Mouse (Mus musculus): ENCODE results near the gene Hnrnpu. TPM values are rescaled to one million over a fixed set of nuclear protein-coding genes. Genes with fewer than 3 reads are reported as not detected.

The Hnrnpu gene
- total and polyA plus RNA-seq, 2 experiments from 2014 or later, result 161 to 177 TPM

GRCm38 (mm10) chr1:178375381-178375780 is 37.8 kb upstream of the Hnrnpu start:
- no peaks in the 10 kb centered on the region for H3K36me3 ChIP-seq (ENCODE audit: insufficient read depth, low read length)
- no peaks in the 10 kb centered on the region for H3K4me1 ChIP-seq (ENCODE audit: insufficient read depth, low read length)
- no peak overlapping the region for H3K27ac ChIP-seq (ENCODE audit: low read depth, low read length)
- H3K4me2 ChIP-seq (ENCODE audit: low read depth, low read length, poor library complexity, severe bottlenecking), result no peak overlapping the region
- DNase-seq (ENCODE audit: low spot score), result no peak
- no peaks in the 10 kb centered on the region for H3K9me3 ChIP-seq (ENCODE audit: low read length)
- TF ChIP-seq CTCF (IDR thresholded peaks at IDR 0.05), result no peak
- no peak overlapping the region for H3K4me3 ChIP-seq (ENCODE audit: low read depth, low read length)
- no peaks in the 10 kb centered on the region for H3K27me3 ChIP-seq (ENCODE audit: insufficient read depth, low read length)
- H3K9ac ChIP-seq (replicated peaks; ENCODE audit: low read length, poor library complexity, severe bottlenecking), result no peak overlapping the region
- ATAC-seq (ENCODE audit: low FRiP score), result no peak

- H3K4me3 ChIP-seq (ENCODE audit: low read depth, low read length), result no peak overlapping the region
- no peak overlapping the region for H3K9ac ChIP-seq (replicated peaks; ENCODE audit: low read length, poor library complexity, severe bottlenecking)
- DNase-seq (ENCODE audit: low spot score) (no peak), ATAC-seq (ENCODE audit: low FRiP score) (no peak)
- no peak for TF ChIP-seq CTCF (IDR thresholded peaks at IDR 0.05)
- H3K27me3 ChIP-seq (ENCODE audit: insufficient read depth, low read length), result no peaks in the 10 kb centered on the region
- H3K36me3 ChIP-seq (ENCODE audit: insufficient read depth, low read length), result no peaks in the 10 kb centered on the region
- H3K27ac ChIP-seq (ENCODE audit: low read depth, low read length), result no peak overlapping the region
- H3K4me2 ChIP-seq (ENCODE audit: low read depth, low read length, poor library complexity, severe bottlenecking), result no peak overlapping the region
- 80% methylated on average over 4 of the region's 4 CpGs for WGBS
- no peaks in the 10 kb centered on the region for H3K9me3 ChIP-seq (ENCODE audit: low read length)
- no peaks in the 10 kb centered on the region for H3K4me1 ChIP-seq (ENCODE audit: insufficient read depth, low read length)
Observed at GRCm38 (mm10) chr1:178372681-178373080, 35.1 kb upstream of the Hnrnpu start.

GRCm38 (mm10) chr1:178369272-178369651 is 31.7 kb upstream of the Hnrnpu start:
- Histone ChIP-seq H3K36me3 (ENCODE audit: insufficient read depth, low read length) (no peaks in the 10 kb centered on the region), H3K4me3 (ENCODE audit: low read depth, low read length) (peak overlapping the region; percentile 42), H3K9ac (replicated peaks; ENCODE audit: low read length, poor library complexity, severe bottlenecking) (peak overlapping the region; percentile 63), H3K27me3 (ENCODE audit: insufficient read depth, low read length) (no peaks in the 10 kb centered on the region), H3K27ac (ENCODE audit: low read depth, low read length) (peak overlapping the region; percentile 80), H3K9me3 (ENCODE audit: low read length) (no peaks in the 10 kb centered on the region), H3K4me1 (ENCODE audit: insufficient read depth, low read length) (no peaks in the 10 kb centered on the region), H3K4me2 (ENCODE audit: low read depth, low read length, poor library complexity, severe bottlenecking) (peak overlapping the region; percentile 67)
- no peak for TF ChIP-seq CTCF (IDR thresholded peaks at IDR 0.05)
- DNase-seq (ENCODE audit: low spot score) (peak; percentile 63), ATAC-seq (ENCODE audit: low FRiP score) (peak; percentile 79)
- WGBS, result under 1% methylated on average over 11 of the region's 11 CpGs

GRCm38 (mm10) chr1:178368548-178369271 is 31.1 kb upstream of the Hnrnpu start:
- Histone ChIP-seq H3K27me3 (ENCODE audit: insufficient read depth, low read length) (no peaks in the 10 kb centered on the region), H3K9me3 (ENCODE audit: low read length) (no peaks in the 10 kb centered on the region)
- ATAC-seq (ENCODE audit: low FRiP score), result peak; percentile 97

GRCm38 (mm10) chr1:178368121-178368520 is 30.5 kb upstream of the Hnrnpu start:
- ATAC-seq (ENCODE audit: low FRiP score) (no peak), DNase-seq (ENCODE audit: low spot score) (no peak)
- no peak overlapping the region for H3K4me2 ChIP-seq (ENCODE audit: low read depth, low read length, poor library complexity, severe bottlenecking)
- no peak overlapping the region for H3K4me3 ChIP-seq (ENCODE audit: low read depth, low read length)
- H3K4me1 ChIP-seq (ENCODE audit: insufficient read depth, low read length), result no peaks in the 10 kb centered on the region
- H3K36me3 ChIP-seq (ENCODE audit: insufficient read depth, low read length), result no peaks in the 10 kb centered on the region
- H3K9ac ChIP-seq (replicated peaks; ENCODE audit: low read length, poor library complexity, severe bottlenecking), result no peak overlapping the region
- H3K27ac ChIP-seq (ENCODE audit: low read depth, low read length), result peak overlapping the region; percentile 80
- 77% methylated on average over 6 of the region's 6 CpGs for WGBS
- H3K9me3 ChIP-seq (ENCODE audit: low read length), result no peaks in the 10 kb centered on the region
- no peak for TF ChIP-seq CTCF (IDR thresholded peaks at IDR 0.05)
- H3K27me3 ChIP-seq (ENCODE audit: insufficient read depth, low read length), result no peaks in the 10 kb centered on the region

More at GRCm38 (mm10) chr1:178368548-178369271, 31.1 kb upstream of the Hnrnpu start:
- WGBS, result 2% methylated on average over 35 of the region's 36 CpGs
- H3K9ac ChIP-seq (replicated peaks; ENCODE audit: low read length, poor library complexity, severe bottlenecking), result peak overlapping the region; percentile 63
- H3K4me2 ChIP-seq (ENCODE audit: low read depth, low read length, poor library complexity, severe bottlenecking), result peak overlapping the region; percentile 67
- peak overlapping the region; percentile 80 for H3K27ac ChIP-seq (ENCODE audit: low read depth, low read length)
- peak overlapping the region; percentile 42 for H3K4me3 ChIP-seq (ENCODE audit: low read depth, low read length)
- no peak for TF ChIP-seq CTCF (IDR thresholded peaks at IDR 0.05)
- H3K4me1 ChIP-seq (ENCODE audit: insufficient read depth, low read length), result no peaks in the 10 kb centered on the region
- no peaks in the 10 kb centered on the region for H3K36me3 ChIP-seq (ENCODE audit: insufficient read depth, low read length)
- peak; percentile 92 for DNase-seq (ENCODE audit: low spot score)

GRCm38 (mm10) chr1:178365171-178365570 is 27.6 kb upstream of the Hnrnpu start:
- no peak for DNase-seq (ENCODE audit: low spot score)
- H3K4me1 ChIP-seq (ENCODE audit: insufficient read depth, low read length), result no peaks in the 10 kb centered on the region
- no peak for ATAC-seq (ENCODE audit: low FRiP score)
- H3K36me3 ChIP-seq (ENCODE audit: insufficient read depth, low read length), result no peaks in the 10 kb centered on the region
- no peak overlapping the region for H3K9ac ChIP-seq (replicated peaks; ENCODE audit: low read length, poor library complexity, severe bottlenecking)
- 88% methylated on average over 6 of the region's 6 CpGs for WGBS
- no peak overlapping the region for H3K27ac ChIP-seq (ENCODE audit: low read depth, low read length)
- no peak overlapping the region for H3K4me3 ChIP-seq (ENCODE audit: low read depth, low read length)
- no peak overlapping the region for H3K4me2 ChIP-seq (ENCODE audit: low read depth, low read length, poor library complexity, severe bottlenecking)
- no peaks in the 10 kb centered on the region for H3K9me3 ChIP-seq (ENCODE audit: low read length)
- no peak for TF ChIP-seq CTCF (IDR thresholded peaks at IDR 0.05)
- no peaks in the 10 kb centered on the region for H3K27me3 ChIP-seq (ENCODE audit: insufficient read depth, low read length)
